Mouse (Mus musculus) hindlimb bud, embryonic 11.5 days (tissue): ENCODE measurements at regions not wholly inside any gene's neighbourhood (a gene's known extent, or its start where the extent isn't known, plus 50 kb on each side); places are given as distances from the start of the nearest gene placed in this dataset.

Experiments
- DNase-seq: peaks from one replicate; pipeline ENCODE4 v3.0.0-alpha.2; 2012; ENCODE audit warnings: low read depth, low spot score; ENCODE audit errors: extremely low spot score

DNA sequence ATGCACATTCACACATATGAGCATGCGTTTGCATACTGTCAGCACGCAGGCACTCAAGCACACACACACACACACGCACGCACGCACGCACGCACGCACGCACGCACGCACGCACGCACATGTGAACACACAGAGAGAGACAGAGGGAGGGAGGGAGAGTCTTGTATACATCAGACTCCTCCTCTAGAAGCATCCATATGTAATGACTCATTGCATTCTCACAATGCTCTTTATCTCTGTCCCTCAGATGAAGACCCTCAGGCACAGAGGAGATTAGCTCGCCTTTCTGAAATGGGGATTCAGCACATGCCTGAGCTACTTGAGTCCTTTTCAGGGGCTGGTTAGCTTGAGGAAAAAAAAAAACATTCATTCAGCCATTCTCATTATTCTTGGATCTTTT, 79.6 kb upstream of the 1700025G04Rik start:
- no peak for DNase-seq

DNA sequence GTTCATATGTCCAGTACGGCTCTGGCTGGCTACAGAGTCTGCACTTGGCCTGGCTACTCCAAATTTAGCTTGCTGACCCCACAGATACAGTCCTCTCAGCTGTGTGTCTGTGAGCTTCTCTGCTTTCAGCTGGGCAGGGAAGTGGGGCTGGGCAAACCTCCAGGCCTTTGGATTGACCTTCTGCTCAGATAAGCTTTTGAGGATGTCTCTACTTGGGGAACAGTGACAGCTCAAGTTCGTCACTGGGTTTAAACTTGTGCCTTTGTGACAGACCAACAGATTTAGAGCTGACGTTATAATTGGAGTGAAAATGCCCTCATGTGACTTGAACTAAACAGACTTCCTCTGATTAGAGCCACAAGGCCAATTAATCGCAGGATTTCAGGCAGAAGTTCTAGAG, 78.4 kb upstream of the 1700025G04Rik start:
- no peak for DNase-seq

DNA sequence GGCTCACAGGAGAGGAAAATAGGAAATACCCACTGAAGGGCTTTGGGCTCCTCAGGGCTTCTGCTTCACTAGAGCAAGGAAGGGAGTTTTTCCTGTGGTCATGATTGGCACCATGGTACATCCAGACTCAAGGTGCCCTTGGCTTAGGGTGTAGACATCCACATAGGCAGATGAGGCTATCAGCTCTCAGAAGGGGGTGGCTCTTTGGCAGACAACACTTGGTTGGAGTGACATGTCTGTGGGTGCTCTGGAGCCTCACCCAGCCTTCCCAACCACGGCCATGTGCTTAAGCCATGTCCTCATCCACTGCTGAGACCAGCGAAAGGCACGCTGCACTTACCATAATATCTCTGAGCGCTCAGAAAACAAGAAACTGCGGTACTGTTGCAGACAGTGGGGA, 77.8 kb upstream of the 1700025G04Rik start:
- no peak for DNase-seq

DNA sequence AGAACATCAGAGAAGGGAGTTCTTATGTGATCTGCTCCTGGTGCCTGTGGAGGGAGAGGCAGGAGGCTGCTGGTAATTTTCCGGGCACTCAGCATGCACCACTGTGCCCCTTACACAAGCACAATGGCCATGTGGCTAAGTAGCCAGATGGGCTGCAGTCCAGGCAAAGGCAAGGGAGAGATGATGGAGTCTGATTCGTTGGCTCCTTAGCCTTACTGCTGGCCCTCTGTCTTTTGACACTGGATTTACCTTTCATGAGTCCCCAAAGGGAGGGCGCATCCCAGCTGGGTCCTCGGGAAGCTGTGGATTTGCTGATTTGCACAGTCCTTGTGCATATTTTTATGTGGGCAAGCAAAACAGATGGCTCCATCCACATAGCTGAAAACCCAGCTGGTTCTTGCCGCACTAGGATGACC, 75.6 kb upstream of the 1700025G04Rik start:
- DNase-seq, result no peak

DNA sequence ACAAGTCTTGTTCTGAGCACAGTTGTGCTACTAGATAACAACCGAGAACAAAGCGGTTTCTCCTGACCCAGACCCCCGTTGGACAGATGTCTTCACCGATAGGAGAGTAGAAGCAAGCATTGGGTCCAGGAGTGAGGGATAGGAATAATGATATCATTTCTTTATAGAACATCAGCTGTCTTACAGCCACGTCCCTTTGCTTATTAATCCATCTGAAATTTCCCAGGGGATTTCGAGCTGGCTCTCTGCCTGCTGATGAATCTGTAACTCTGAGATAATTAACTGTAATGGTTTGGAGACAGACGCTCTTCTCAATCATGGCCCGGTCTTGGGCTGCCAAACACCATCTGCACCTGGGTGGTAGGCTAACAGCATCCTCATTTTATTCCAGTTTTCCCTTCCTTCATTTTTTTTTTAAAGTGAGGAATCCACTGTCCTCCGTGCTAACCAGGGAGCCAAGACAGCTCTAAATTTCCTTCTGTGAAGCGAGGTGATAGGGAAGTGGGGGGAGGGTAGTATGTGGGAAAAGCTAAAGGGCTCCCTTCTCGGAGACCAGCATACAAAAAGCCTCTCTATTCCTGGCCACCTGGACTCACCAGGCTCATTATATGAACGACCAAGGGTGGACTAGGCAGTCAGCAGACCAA, 75.0 kb upstream of the 1700025G04Rik start:
- DNase-seq, result no peak

DNA sequence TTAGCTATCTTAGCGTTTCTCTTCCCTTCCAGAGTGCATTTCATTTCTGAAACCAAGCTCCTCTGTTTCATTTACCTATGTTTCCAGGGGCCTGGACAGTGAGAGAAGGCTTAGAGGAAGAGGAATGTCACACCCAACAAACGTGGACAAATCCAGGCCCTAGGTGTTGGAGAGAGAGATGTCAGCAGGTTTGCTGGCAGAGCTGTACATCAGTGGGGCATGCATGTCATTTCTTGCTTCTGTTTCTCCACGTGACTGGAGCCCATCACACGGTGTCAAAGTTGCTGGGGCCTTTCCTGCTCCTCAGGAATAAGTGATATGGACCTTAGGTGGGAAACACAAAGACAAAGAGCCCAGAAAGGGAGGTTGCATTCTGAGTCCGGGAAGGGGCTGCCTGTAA, 74.3 kb upstream of the 1700025G04Rik start:
- DNase-seq, result no peak

DNA sequence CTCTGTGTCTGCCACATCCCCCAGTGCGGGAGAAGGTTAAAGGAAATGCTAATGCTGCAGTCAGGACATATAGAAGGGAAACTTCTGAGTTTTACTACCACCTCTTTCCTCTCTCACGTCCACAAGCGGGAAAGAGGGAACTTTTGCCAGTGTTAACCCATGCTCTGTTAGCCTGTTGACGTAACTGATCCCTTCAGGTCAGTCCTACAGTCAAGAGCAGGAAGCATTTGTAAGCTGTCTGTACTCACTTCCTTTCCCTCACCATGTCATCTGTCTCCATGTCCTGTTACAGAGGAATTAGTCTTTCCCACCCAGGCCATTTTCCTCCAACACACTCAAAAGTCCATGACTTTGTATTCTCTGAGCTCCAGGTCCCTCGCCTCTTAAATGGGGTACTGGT, 62.5 kb upstream of the 1700025G04Rik start:
- no peak for DNase-seq

DNA sequence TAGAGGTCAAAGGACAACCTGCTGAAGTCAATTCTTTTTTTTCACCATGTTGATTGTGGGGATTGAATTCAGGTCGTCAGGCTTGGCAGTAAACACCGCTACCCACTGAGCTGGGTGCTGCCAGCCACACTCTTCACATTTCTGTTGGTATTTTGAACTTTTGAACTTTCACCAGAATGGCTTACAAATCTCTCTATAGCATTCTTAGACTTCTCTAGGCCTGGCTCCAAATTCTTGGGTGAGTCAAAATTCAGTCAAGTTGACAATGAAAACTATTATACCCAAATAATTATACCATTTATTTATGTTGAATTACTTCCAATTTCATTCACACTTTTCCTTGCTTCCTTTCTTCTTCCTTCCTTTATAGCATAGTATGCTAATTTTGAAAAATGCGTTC, 58.8 kb upstream of the 1700025G04Rik start:
- no peak for DNase-seq

DNA sequence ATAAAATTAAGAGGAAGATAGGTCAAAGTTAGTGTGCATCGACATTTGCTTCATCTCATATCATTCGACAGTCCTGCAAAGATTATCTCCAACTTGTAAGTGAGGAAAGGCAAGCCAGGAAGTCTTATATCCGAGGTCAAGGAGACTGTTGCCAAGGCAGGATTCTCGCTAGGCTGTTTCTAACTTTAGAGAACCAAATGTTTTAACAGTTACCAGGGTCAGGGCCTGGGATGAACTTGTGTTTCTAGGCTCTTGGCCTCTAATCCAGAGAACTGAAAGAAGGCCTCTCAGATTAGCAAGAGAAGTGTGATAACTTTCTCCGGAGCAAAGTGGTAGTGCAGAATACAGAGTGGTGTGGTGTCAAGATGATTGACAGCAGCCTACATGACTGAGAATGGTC, 50.2 kb upstream of the 1700025G04Rik start:
- DNase-seq, result no peak
